Mouse (Mus musculus) thymus, adult 2 months (tissue): ENCODE measurements around the gene Ptpdc1.

Experiments used
- CTCF ChIP-seq: fragments of 200-500 bp; IDR thresholded peaks from 2 replicates; pipeline ENCODE4 v1.5.1; 2012; ENCODE audit warnings: mild to moderate bottlenecking, control low read depth, low read length, moderate library complexity, borderline replicate concordance; ENCODE audit not compliant: control insufficient read depth, poor library complexity, insufficient read depth; ENCODE audit errors: extremely low read depth
- POLR2A ChIP-seq: fragments of 200-500 bp; IDR thresholded peaks from 2 replicates; pipeline ENCODE4 v1.6.1; 2012; ENCODE audit warnings: mild to moderate bottlenecking, low read length, control low read depth, moderate library complexity; ENCODE audit not compliant: control insufficient read depth, poor library complexity, insufficient read depth; ENCODE audit errors: extremely low read depth

DNA sequence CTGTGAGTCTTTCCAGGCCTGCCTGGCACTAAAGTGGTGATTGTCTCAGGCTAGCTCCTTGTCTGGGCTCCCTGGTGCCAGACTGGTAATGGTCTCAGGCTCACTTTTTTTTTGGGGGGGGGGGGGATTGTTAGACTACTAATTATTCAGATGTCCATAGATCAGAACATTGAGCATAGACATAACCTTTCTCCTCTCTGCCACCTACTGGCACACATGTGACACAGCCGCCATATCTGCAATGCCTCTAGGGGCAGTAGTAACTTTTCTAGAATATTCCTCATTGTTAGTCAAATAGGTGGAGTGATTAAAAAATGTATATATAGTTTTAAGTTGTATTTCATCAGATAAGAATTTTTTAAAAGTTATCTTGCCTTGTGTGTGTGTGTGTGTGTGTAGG, 53.3 kb downstream of the Ptpdc1 start:
- no peak for TF ChIP-seq CTCF
- no peak for TF ChIP-seq POLR2A
